Mouse (Mus musculus): ENCODE data around the gene Ndufb8. TPM values are rescaled to one million over a fixed set of nuclear protein-coding genes. Genes with fewer than 3 reads are reported as not detected.

Ndufb8 gene
- polyA plus RNA-seq, 1 experiment from 2014 or later, result 838 TPM

DNA sequence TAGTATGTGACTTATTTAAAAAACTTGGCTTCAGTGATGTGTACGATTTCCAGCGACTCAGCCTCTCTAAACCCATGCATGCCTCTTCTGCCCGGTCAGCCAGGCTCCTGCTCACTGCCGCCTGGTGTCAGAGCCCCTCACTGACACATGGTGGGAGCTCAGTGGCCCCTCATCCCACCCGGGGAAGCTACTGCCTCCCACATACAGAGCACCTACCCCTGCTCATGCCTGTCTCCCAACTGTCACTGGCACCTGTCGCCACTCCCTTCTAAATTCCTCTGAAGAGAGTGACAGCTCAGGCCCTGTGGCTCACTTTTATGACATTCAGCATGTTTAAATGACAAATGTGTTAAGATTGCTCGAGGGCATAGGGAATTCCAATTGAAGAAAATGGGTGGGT is 21.0 kb upstream of the Ndufb8 start:
- no peak for ATAC-seq
- Histone ChIP-seq H3K36me3 (ENCODE audit: control insufficient read depth, insufficient read depth, low read length) (peaks cover 14% of the 10 kb centered on the region), H3K4me3 (ENCODE audit: low read length) (no peak overlapping the region), H3K27ac (ENCODE audit: low read depth, low read length) (no peak overlapping the region), H3K9ac (ENCODE audit: low read depth, low read length) (no peak overlapping the region), H3K27me3 (replicated peaks; ENCODE audit: control insufficient read depth, insufficient read depth, low read length) (no peaks in the 10 kb centered on the region), H3K9me3 (ENCODE audit: control insufficient read depth, low read length) (no peaks in the 10 kb centered on the region), H3K4me2 (ENCODE audit: low read length) (no peak overlapping the region), H3K4me1 (ENCODE audit: control insufficient read depth, insufficient read depth, low read depth, low read length) (no peaks in the 10 kb centered on the region)
- 75% methylated on average over 7 of the region's 7 CpGs for WGBS

DNA sequence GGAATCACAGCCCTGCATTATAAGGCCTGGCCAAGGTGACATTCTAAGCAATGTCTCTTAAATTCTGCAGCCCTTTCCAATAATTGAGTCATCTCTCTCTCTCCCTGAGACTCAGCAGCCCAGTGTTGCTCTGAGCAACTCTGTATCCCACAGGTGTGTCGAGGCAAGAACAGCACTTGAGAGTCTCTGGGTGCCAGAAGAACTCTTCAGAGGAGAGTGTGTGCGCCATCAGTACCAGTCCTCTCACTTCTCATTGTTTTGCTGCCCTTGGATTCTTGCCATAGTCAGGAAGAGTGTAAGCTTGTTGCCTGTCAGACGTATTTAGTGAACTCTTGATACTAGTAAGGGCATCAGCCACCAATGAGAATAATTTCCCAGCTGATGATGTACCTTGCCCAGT is 12.5 kb upstream of the Ndufb8 start:
- Histone ChIP-seq H3K4me1 (ENCODE audit: control insufficient read depth, insufficient read depth, low read depth, low read length) (peaks cover 16% of the 10 kb centered on the region), H3K4me2 (ENCODE audit: low read length) (no peak overlapping the region), H3K4me3 (ENCODE audit: low read length) (no peak overlapping the region), H3K27me3 (replicated peaks; ENCODE audit: control insufficient read depth, insufficient read depth, low read length) (no peaks in the 10 kb centered on the region), H3K9ac (ENCODE audit: low read depth, low read length) (no peak overlapping the region), H3K9me3 (ENCODE audit: control insufficient read depth, low read length) (no peaks in the 10 kb centered on the region), H3K36me3 (ENCODE audit: control insufficient read depth, insufficient read depth, low read length) (peaks cover 53% of the 10 kb centered on the region), H3K27ac (ENCODE audit: low read depth, low read length) (no peak overlapping the region)
- WGBS, result 91% methylated on average over 3 of the region's 3 CpGs
- no peak for ATAC-seq

DNA sequence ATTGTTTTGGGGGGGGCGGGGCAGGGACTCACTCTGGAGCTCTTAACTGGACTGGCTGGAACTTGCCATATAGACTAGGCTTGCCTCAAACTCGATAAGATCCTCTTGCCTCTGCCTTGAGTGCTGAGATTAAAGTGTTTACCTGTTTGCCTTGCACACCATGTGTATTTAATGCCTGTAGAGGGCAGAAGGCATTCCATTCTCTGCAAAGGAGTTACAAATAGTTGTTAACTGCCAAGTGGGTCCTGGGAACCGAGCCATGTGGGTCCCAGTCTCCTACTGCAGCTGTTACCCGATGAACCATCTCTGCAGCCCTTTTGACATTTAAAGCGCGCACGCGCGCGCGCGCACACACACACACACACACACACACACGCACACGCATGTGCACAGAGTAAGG is 8.8 kb upstream of the Ndufb8 start:
- peak overlapping the region; percentile 88; the same call in 1 of the 2 replicates for H3K4me2 ChIP-seq (ENCODE audit: low read length)
- WGBS, result 95% methylated on average over 14 of the region's 14 CpGs
- no peak for ATAC-seq
- H3K27me3 ChIP-seq (replicated peaks; ENCODE audit: control insufficient read depth, insufficient read depth, low read length), result no peaks in the 10 kb centered on the region
- H3K4me3 ChIP-seq (ENCODE audit: low read length), result no peak overlapping the region; the same call in 1 of the 2 replicates
- H3K27ac ChIP-seq (ENCODE audit: low read depth, low read length), result no peak overlapping the region
- no peak overlapping the region for H3K9ac ChIP-seq (ENCODE audit: low read depth, low read length)
- no peaks in the 10 kb centered on the region for H3K9me3 ChIP-seq (ENCODE audit: control insufficient read depth, low read length)
- peaks cover 16% of the 10 kb centered on the region for H3K4me1 ChIP-seq (ENCODE audit: control insufficient read depth, insufficient read depth, low read depth, low read length)
- peaks cover 21% of the 10 kb centered on the region for H3K36me3 ChIP-seq (ENCODE audit: control insufficient read depth, insufficient read depth, low read length)

DNA sequence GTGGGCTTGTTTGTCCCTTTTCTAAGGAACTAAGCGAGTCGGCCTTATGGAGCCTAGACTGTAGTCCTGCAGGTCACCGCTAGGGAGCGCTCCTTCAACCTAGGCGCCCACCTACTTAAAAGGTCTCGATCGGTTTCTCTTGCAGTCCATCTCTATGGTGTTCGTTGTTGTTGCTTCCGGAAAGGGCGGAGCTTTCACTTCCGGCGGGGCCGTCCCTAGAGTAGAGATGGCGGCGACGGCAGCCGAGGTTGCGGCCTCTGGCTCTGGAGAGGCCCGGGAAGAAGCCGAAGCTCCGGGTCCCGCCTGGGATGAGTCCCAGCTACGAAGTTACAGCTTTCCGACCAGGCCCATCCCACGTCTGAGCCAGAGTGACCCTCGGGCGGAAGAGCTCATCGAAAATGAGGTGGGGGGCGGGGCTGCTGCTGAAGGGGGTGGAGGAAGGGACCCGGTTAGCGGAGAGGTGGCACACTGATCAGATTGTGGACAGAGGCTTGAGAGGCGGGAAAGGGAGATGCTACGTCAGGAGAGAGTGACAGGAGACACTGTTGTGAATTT is 7.5 kb upstream of the Ndufb8 start, which contains the start of gene Hif1an:
TSS of gene Hif1an (plus strand) at position 199 of the 555 bp plus-strand sequence.
- under 1% methylated on average over 33 of the region's 33 CpGs for WGBS
- H3K4me3 ChIP-seq (ENCODE audit: low read length), result peak within 1 kb of the TSS; percentile 73
- H3K4me2 ChIP-seq (ENCODE audit: low read length), result peak within 1 kb of the TSS; percentile 88
- no peaks in the 10 kb centered on the region; the same call in 1 of the 2 replicates for H3K27me3 ChIP-seq (replicated peaks; ENCODE audit: control insufficient read depth, insufficient read depth, low read length)
- H3K9me3 ChIP-seq (ENCODE audit: control insufficient read depth, low read length), result no peaks in the 10 kb centered on the region
- peak within 1 kb of the TSS; percentile 73 for H3K9ac ChIP-seq (ENCODE audit: low read depth, low read length)
- peak within 1 kb of the TSS; percentile 75 for H3K27ac ChIP-seq (ENCODE audit: low read depth, low read length)
- ATAC-seq, result peak; percentile 98
- H3K36me3 ChIP-seq (ENCODE audit: control insufficient read depth, insufficient read depth, low read length), result peaks cover 13% of the 10 kb centered on the region
- H3K4me1 ChIP-seq (ENCODE audit: control insufficient read depth, insufficient read depth, low read depth, low read length), result peaks cover 16% of the 10 kb centered on the region

DNA sequence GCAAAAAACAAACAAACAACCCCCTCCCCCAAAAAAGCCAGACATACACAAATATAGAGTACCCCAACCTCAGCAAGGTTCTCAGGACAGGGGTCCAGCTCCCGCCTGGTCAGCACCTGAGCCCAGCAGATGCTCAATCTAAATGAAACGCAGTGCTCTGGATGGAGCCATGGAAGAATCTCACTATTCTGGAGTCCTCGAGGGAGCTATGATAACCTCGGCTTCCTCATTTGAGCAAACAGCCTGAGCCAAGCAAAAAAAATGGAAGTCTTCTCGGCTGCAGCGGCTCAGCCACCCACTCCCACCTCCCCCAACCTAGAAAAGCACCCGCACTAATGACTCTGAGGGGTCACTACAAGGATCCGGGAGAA is 765 bp downstream of the Ndufb8 start:
- no peaks in the 10 kb centered on the region; the same call in 1 of the 2 replicates for H3K27me3 ChIP-seq (replicated peaks; ENCODE audit: control insufficient read depth, insufficient read depth, low read length)
- peaks cover 13% of the 10 kb centered on the region for H3K4me1 ChIP-seq (ENCODE audit: control insufficient read depth, insufficient read depth, low read depth, low read length)
- peaks cover 19% of the 10 kb centered on the region for H3K36me3 ChIP-seq (ENCODE audit: control insufficient read depth, insufficient read depth, low read length)
- ATAC-seq, result 0 out of 2 replicates have a peak, but pooled peaks have one; percentile 3
- H3K4me2 ChIP-seq (ENCODE audit: low read length), result peak overlapping the region; percentile 86
- peak overlapping the region; percentile 77 for H3K4me3 ChIP-seq (ENCODE audit: low read length)
- 4% methylated on average over 8 of the region's 8 CpGs for WGBS
- H3K9ac ChIP-seq (ENCODE audit: low read depth, low read length), result peak overlapping the region; percentile 86
- no peaks in the 10 kb centered on the region for H3K9me3 ChIP-seq (ENCODE audit: control insufficient read depth, low read length)
- peak overlapping the region; percentile 79 for H3K27ac ChIP-seq (ENCODE audit: low read depth, low read length)

DNA sequence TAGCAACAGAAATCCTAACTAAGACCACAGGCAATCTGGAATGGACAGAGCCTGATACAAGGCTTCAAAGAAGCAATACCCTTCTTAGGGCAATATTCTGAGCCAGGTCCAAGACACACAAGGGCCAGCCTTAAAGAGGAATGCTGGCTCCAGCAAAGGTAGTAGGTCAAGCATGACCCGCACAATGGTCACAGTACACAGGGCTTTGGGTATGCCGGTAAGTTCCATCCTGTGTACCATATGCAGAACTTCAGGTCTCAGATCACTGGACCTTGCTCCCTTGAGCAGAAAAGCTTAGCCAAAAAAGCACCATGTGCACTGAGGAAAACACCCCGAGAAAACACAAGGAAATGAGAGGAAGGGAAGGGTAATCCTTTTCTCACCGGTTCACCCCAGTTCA is 2.0 kb downstream of the Ndufb8 start:
- Histone ChIP-seq H3K4me1 (ENCODE audit: control insufficient read depth, insufficient read depth, low read depth, low read length) (peaks cover 13% of the 10 kb centered on the region), H3K9me3 (ENCODE audit: control insufficient read depth, low read length) (no peaks in the 10 kb centered on the region), H3K36me3 (ENCODE audit: control insufficient read depth, insufficient read depth, low read length) (peaks cover 26% of the 10 kb centered on the region), H3K4me3 (ENCODE audit: low read length) (no peak overlapping the region), H3K27me3 (replicated peaks; ENCODE audit: control insufficient read depth, insufficient read depth, low read length) (no peaks in the 10 kb centered on the region; the same call in 1 of the 2 replicates), H3K27ac (ENCODE audit: low read depth, low read length) (no peak overlapping the region), H3K4me2 (ENCODE audit: low read length) (peak overlapping the region; percentile 86), H3K9ac (ENCODE audit: low read depth, low read length) (no peak overlapping the region)
- no peak for ATAC-seq
- WGBS, result 93% methylated on average over 4 of the region's 4 CpGs

DNA sequence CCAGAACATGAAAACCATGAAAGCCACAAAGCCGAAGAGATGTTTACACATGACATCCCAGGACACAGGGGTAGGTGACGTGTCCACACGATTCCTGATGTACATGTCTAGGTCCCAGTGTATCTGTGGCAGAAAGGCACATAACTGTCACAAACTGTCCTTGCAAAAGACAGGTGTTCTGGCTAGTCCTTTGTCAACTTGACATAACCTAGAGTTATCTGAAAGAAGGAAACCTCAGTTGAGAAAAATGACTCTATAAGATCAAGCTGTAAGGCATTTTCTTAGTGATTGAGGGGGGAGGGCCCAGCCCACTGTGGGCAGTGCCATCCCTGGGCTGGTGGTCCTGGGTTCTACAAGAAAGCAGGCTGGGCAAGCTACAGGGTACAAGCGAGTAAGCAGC is 2.5 kb downstream of the Ndufb8 start, which contains the start of gene Gm20538:
TSS of gene Gm20538 (minus strand) at position 101 of the 400 bp plus-strand sequence.
- WGBS, result 99% methylated on average over 4 of the region's 4 CpGs
- Histone ChIP-seq H3K9ac (ENCODE audit: low read depth, low read length) (no peak within 1 kb of the TSS), H3K27me3 (replicated peaks; ENCODE audit: control insufficient read depth, insufficient read depth, low read length) (no peaks in the 10 kb centered on the region; the same call in 1 of the 2 replicates), H3K9me3 (ENCODE audit: control insufficient read depth, low read length) (no peaks in the 10 kb centered on the region), H3K27ac (ENCODE audit: low read depth, low read length) (no peak within 1 kb of the TSS), H3K4me1 (ENCODE audit: control insufficient read depth, insufficient read depth, low read depth, low read length) (peaks cover 13% of the 10 kb centered on the region), H3K4me2 (ENCODE audit: low read length) (peak within 1 kb of the TSS; percentile 86), H3K36me3 (ENCODE audit: control insufficient read depth, insufficient read depth, low read length) (peaks cover 26% of the 10 kb centered on the region), H3K4me3 (ENCODE audit: low read length) (no peak within 1 kb of the TSS)
- no peak for ATAC-seq

DNA sequence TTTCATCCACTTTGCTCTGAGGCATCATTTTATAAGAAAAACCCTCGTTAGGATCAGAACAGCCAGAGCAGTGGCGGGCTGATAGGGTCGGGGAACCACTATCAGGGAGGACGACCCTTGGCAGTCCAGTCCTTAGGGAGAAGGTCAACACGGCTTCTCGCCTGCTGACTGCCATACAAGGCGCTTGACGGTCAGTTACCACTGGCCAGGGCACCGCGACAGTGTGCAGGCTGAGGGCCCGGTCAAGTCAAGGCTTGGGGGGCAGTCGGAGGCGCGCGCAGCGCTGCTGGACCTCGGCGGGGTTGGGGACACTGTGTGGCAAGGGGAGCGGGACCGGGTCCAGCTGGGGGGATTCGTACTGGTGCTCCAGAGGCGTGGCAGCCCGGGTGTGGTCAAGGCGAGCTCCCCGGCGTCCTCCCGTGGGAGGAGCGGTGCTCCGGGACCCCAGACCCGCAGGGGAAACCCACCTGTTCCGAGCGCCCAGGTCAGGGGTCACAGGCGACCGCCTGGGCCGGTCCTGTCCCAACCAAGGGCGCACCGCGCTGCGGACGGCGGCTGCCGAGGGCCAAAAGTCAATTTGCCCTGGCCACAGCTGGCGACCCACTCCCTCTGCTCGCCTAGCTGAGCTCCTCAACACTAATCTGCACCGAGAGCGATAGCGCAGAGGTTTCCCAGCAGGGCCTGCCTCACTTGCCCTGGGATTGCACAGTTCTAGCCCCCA is 9.8 kb downstream of the Ndufb8 start, which contains the start of gene Sec31b:
TSS of gene Sec31b (minus strand) at position 544 of the 721 bp plus-strand sequence.
- Histone ChIP-seq H3K9ac (ENCODE audit: low read depth, low read length) (peak within 1 kb of the TSS; percentile 62), H3K27ac (ENCODE audit: low read depth, low read length) (no peak within 1 kb of the TSS), H3K9me3 (ENCODE audit: control insufficient read depth, low read length) (peaks cover 6% of the 10 kb centered on the region), H3K4me2 (ENCODE audit: low read length) (peak within 1 kb of the TSS; percentile 83), H3K4me3 (ENCODE audit: low read length) (peak within 1 kb of the TSS; percentile 50), H3K27me3 (replicated peaks; ENCODE audit: control insufficient read depth, insufficient read depth, low read length) (peaks cover 10% of the 10 kb centered on the region), H3K36me3 (ENCODE audit: control insufficient read depth, insufficient read depth, low read length) (peaks cover 13% of the 10 kb centered on the region), H3K4me1 (ENCODE audit: control insufficient read depth, insufficient read depth, low read depth, low read length) (peaks cover 4% of the 10 kb centered on the region)
- peak; percentile 51; the same call in 1 of the 2 replicates for ATAC-seq
- WGBS, result under 1% methylated on average over 45 of the region's 47 CpGs

DNA sequence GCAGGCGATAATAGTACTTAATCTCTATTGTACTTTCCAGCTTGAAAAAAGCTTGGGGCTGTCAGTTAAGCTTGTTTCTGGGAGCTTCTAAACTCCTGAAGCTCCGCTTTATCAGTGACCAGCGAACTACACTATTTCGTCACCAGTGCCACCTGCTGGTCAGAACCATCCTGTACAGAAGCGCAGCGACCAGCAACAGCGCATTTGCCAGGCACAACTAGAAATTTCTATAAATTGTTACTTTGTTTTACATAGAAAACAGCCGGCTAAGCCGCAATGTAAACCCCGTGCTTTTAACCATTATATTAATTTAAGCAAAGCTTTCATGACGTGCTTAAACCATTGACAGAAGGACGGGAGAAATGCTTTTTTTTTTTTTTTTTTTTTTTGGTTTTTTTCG is 10.5 kb downstream of the Ndufb8 start:
- 0 out of 2 replicates have a peak, but pooled peaks have one; percentile 46 for ATAC-seq

More for the DNA sequence above, 10.5 kb downstream of the Ndufb8 start:
- Histone ChIP-seq H3K4me1 (ENCODE audit: control insufficient read depth, insufficient read depth, low read depth, low read length) (peaks cover 4% of the 10 kb centered on the region), H3K27ac (ENCODE audit: low read depth, low read length) (no peak overlapping the region), H3K4me3 (ENCODE audit: low read length) (peak overlapping the region; percentile 50), H3K9me3 (ENCODE audit: control insufficient read depth, low read length) (peaks cover 6% of the 10 kb centered on the region), H3K36me3 (ENCODE audit: control insufficient read depth, insufficient read depth, low read length) (peaks cover 10% of the 10 kb centered on the region), H3K27me3 (replicated peaks; ENCODE audit: control insufficient read depth, insufficient read depth, low read length) (peaks cover 10% of the 10 kb centered on the region), H3K4me2 (ENCODE audit: low read length) (peak overlapping the region; percentile 83), H3K9ac (ENCODE audit: low read depth, low read length) (no peak overlapping the region)
- WGBS, result 4% methylated on average over 13 of the region's 13 CpGs
